Mouse (Mus musculus) cortical plate, adult 2 months (tissue): ENCODE results near the gene Cntnap2.

ENCODE experiments used
- CTCF ChIP-seq: fragments of 200-500 bp; IDR thresholded peaks from 2 replicates; pipeline ENCODE4 v1.5.1; 2011; ENCODE audit warnings: mild to moderate bottlenecking, control low read depth, low read length; ENCODE audit not compliant: insufficient read depth; ENCODE audit errors: extremely low read depth
- POLR2A ChIP-seq: fragments of 200-500 bp; IDR thresholded peaks from 2 replicates; pipeline ENCODE4 v1.6.1; 2011; ENCODE audit warnings: mild to moderate bottlenecking, low read length, control low read depth; ENCODE audit not compliant: insufficient read depth; ENCODE audit errors: extremely low read depth

DNA sequence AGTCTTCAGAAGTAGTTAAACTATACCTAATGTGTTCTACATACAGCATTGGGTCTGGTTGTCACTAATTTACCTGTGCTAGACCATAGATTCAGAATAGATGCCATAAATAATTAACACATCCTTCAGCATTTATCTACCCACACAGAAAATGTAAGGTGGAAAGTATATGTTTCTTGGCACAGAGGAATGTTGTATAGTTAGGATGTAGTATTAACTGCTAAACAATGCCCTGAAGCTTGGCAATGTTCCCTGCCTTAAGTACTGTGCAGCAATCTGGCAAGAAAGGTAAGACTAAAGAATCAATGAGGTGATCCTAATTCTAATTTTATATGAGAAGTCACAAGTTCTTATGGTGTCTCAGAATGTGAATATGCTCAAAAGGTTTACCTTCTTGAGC, 529.9 kb downstream of the Cntnap2 start:
- no peak for TF ChIP-seq CTCF
- no peak for TF ChIP-seq POLR2A
